Mouse (Mus musculus): ENCODE measurements around the gene March11. TPM values are rescaled to one million over a fixed set of nuclear protein-coding genes. Genes with fewer than 3 reads are reported as not detected.

Gene March11
- total RNA-seq, 2 experiments from 2014 or later = not detected

GRCm38 (mm10) chr15:26335791-26336190 is 26.9 kb downstream of the March11 start:
- intact Hi-C loops (cut with DNase I) = no loop called here
- Histone ChIP-seq H3K27ac (no peak overlapping the region), H3K4me3 (no peak overlapping the region)
- no peak for DNase-seq
- TF ChIP-seq CTCF (IDR thresholded peaks at IDR 0.05) = no peak

GRCm38 (mm10) chr15:26337775-26338174 is 28.9 kb downstream of the March11 start:
- intact Hi-C loops (cut with DNase I) = no loop called here
- DNase-seq = no peak
- Histone ChIP-seq H3K27ac (no peak overlapping the region), H3K4me3 (no peak overlapping the region)
- no peak for TF ChIP-seq CTCF (IDR thresholded peaks at IDR 0.05)

GRCm38 (mm10) chr15:26338343-26338742 is 29.5 kb downstream of the March11 start:
- no peak overlapping the region for H3K4me3 ChIP-seq
- DNase-seq = no peak
- no peak overlapping the region for H3K27ac ChIP-seq
- no peak for TF ChIP-seq CTCF (IDR thresholded peaks at IDR 0.05)
- intact Hi-C loops (cut with DNase I) = no loop called here

GRCm38 (mm10) chr15:26340490-26340889 is 31.6 kb downstream of the March11 start:
- DNase-seq = no peak
- no peak for TF ChIP-seq CTCF (IDR thresholded peaks at IDR 0.05)
- intact Hi-C loops (cut with DNase I) = no loop called here

GRCm38 (mm10) chr15:26340966-26341365 is 32.1 kb downstream of the March11 start:
- Histone ChIP-seq H3K4me3 (no peak overlapping the region), H3K27ac (no peak overlapping the region)
- intact Hi-C loops (cut with DNase I) = no loop called here
- DNase-seq = no peak
- no peak for TF ChIP-seq CTCF (IDR thresholded peaks at IDR 0.05)

More at GRCm38 (mm10) chr15:26340490-26340889, 31.6 kb downstream of the March11 start:
- Histone ChIP-seq H3K4me3 (no peak overlapping the region), H3K27ac (no peak overlapping the region)

- no peak for DNase-seq
- intact Hi-C loops (cut with DNase I) = no loop called here
- no peak for TF ChIP-seq CTCF (IDR thresholded peaks at IDR 0.05)
- Histone ChIP-seq H3K4me3 (no peak overlapping the region), H3K27ac (no peak overlapping the region)
Observed at GRCm38 (mm10) chr15:26344329-26344728, 35.5 kb downstream of the March11 start.

- no peak overlapping the region for H3K4me3 ChIP-seq
- no peak for DNase-seq
- no peak overlapping the region for H3K27ac ChIP-seq
- intact Hi-C loops (cut with DNase I) = no loop called here
- TF ChIP-seq CTCF (IDR thresholded peaks at IDR 0.05) = no peak
Observed at GRCm38 (mm10) chr15:26353656-26354055, 44.8 kb downstream of the March11 start.

GRCm38 (mm10) chr15:26365344-26365743 is 56.5 kb downstream of the March11 start:
- intact Hi-C loops (cut with DNase I) = no loop called here
- Histone ChIP-seq H3K4me3 (no peak overlapping the region), H3K27ac (no peak overlapping the region)
- TF ChIP-seq CTCF (IDR thresholded peaks at IDR 0.05) = no peak
- DNase-seq = no peak

- Histone ChIP-seq H3K4me3 (no peak overlapping the region), H3K27ac (no peak overlapping the region)
- no peak for DNase-seq
- TF ChIP-seq CTCF (IDR thresholded peaks at IDR 0.05) = no peak
- intact Hi-C loops (cut with DNase I) = no loop called here
Observed at GRCm38 (mm10) chr15:26366511-26366910, 57.7 kb downstream of the March11 start.

GRCm38 (mm10) chr15:26373759-26374158 is 64.9 kb downstream of the March11 start:
- Histone ChIP-seq H3K4me3 (no peak overlapping the region), H3K27ac (no peak overlapping the region)
- intact Hi-C loops (cut with DNase I) = no loop called here
- TF ChIP-seq CTCF (IDR thresholded peaks at IDR 0.05) = no peak
- no peak for DNase-seq

- intact Hi-C loops (cut with DNase I) = no loop called here
- no peak overlapping the region for H3K4me3 ChIP-seq
- no peak overlapping the region for H3K27ac ChIP-seq
- DNase-seq = no peak
- TF ChIP-seq CTCF (IDR thresholded peaks at IDR 0.05) = no peak
Observed at GRCm38 (mm10) chr15:26374232-26374631, 65.4 kb downstream of the March11 start.

- Histone ChIP-seq H3K27ac (no peak overlapping the region), H3K4me3 (no peak overlapping the region)
- intact Hi-C loops (cut with DNase I) = no loop called here
- TF ChIP-seq CTCF (IDR thresholded peaks at IDR 0.05) = no peak
- no peak for DNase-seq
Observed at GRCm38 (mm10) chr15:26374946-26375345, 66.1 kb downstream of the March11 start.

- no peak overlapping the region for H3K4me3 ChIP-seq
- intact Hi-C loops (cut with DNase I) = no loop called here
- no peak for TF ChIP-seq CTCF (IDR thresholded peaks at IDR 0.05)
- no peak for DNase-seq
- H3K27ac ChIP-seq = no peak overlapping the region
Observed at GRCm38 (mm10) chr15:26377355-26377754, 68.5 kb downstream of the March11 start.

GRCm38 (mm10) chr15:26378879-26379278 is 70.0 kb downstream of the March11 start:
- Histone ChIP-seq H3K27ac (no peak overlapping the region), H3K4me3 (no peak overlapping the region)
- DNase-seq = no peak
- TF ChIP-seq CTCF (IDR thresholded peaks at IDR 0.05) = no peak
- intact Hi-C loops (cut with DNase I) = no loop called here

GRCm38 (mm10) chr15:26379831-26380230 is 71.0 kb downstream of the March11 start:
- intact Hi-C loops (cut with DNase I) = no loop called here
- TF ChIP-seq CTCF (IDR thresholded peaks at IDR 0.05) = no peak
- H3K4me3 ChIP-seq = no peak overlapping the region
- DNase-seq = no peak
- H3K27ac ChIP-seq = no peak overlapping the region

Data from gastrocnemius, adult 2 months (tissue).